Mouse (Mus musculus) forebrain, embryonic 16.5 days (tissue): ENCODE measurements around the gene Tmem144. TPM values are rescaled to one million over a fixed set of nuclear protein-coding genes. Genes with fewer than 3 reads are reported as not detected.

Experiments used
- ATAC-seq: fragments of 200-750 bp; cut with Nextera tagmentation; 2 replicates; pipeline ENCODE4 v1.8.0; 2017; ENCODE audit warnings: mild to moderate bottlenecking, moderate library complexity
- H3K27ac ChIP-seq: fragments of 300-500 bp; sonication (generic); 2 replicates; pipeline ENCODE4 v1.5.1; 2014; ENCODE audit warnings: low read length, control low read depth
- H3K27me3 ChIP-seq: fragments of 300-500 bp; sonication (generic); replicated peaks from 2 replicates; pipeline ENCODE4 v1.6.1; 2014; ENCODE audit warnings: low read length; ENCODE audit not compliant: control insufficient read depth, insufficient read depth
- H3K36me3 ChIP-seq: fragments of 300-500 bp; sonication (generic); 2 replicates; pipeline ENCODE4 v1.6.1; 2014; ENCODE audit not compliant: control insufficient read depth, insufficient read depth
- H3K4me1 ChIP-seq: fragments of 300-500 bp; sonication (generic); replicated peaks from 2 replicates; pipeline ENCODE4 v1.6.1; 2014; ENCODE audit warnings: low read length; ENCODE audit not compliant: control insufficient read depth, insufficient read depth
- H3K4me2 ChIP-seq: fragments of 300-500 bp; sonication (generic); 2 replicates; pipeline ENCODE4 v1.6.1; 2014; ENCODE audit warnings: mild to moderate bottlenecking, low read length, control low read depth
- H3K4me3 ChIP-seq: fragments of 300-500 bp; sonication (generic); replicated peaks from 2 replicates; pipeline ENCODE4 v1.5.1; 2014; ENCODE audit warnings: mild to moderate bottlenecking, low read length, control low read depth
- H3K9ac ChIP-seq: fragments of 300-500 bp; sonication (generic); replicated peaks from 2 replicates; pipeline ENCODE4 v1.6.1; 2014; ENCODE audit warnings: low read depth, low read length, control low read depth
- H3K9me3 ChIP-seq: fragments of 300-500 bp; sonication (generic); 2 replicates; pipeline ENCODE4 v1.6.1; 2016; ENCODE audit warnings: low read length; ENCODE audit not compliant: control insufficient read depth
- WGBS: fragments of 180-500 bp; shearing (Covaris S2); extraction: QIAGEN DNeasy Blood & Tissue Kit; methylation state at CpG from one replicate; pipeline ENCODE4 v1.1.7; 2014; 5-methylcytosine and 5-hydroxymethylcytosine counted together
- polyA plus RNA-seq: library from polyadenylated mRNA; unstranded; fragments of >200 nt; fragmentation: Nextera tagmentation; extraction: Ambion mirVana; gene quantifications from 2 replicates; pipeline ENCODE4 v1.2.1, GENCODE M21; 2015

The Tmem144 gene
- polyA plus RNA-seq, 1 experiment from 2014 or later = 1.9 TPM

- no peak overlapping the region for H3K9ac ChIP-seq
- no peak overlapping the region for H3K4me3 ChIP-seq
- WGBS = 90% methylated on average over 5 of the region's 5 CpGs
- no peak overlapping the region for H3K27ac ChIP-seq
- peaks cover 5% of the 10 kb centered on the region; the same call in 1 of the 2 replicates for H3K4me1 ChIP-seq
- H3K36me3 ChIP-seq = no peaks in the 10 kb centered on the region
- H3K4me2 ChIP-seq = no peak overlapping the region
- no peak for ATAC-seq
- no peaks in the 10 kb centered on the region for H3K27me3 ChIP-seq
- H3K9me3 ChIP-seq = no peaks in the 10 kb centered on the region
Observed at GRCm38 (mm10) chr3:79846633-79847032, 5.9 kb downstream of the Tmem144 start.

DNA sequence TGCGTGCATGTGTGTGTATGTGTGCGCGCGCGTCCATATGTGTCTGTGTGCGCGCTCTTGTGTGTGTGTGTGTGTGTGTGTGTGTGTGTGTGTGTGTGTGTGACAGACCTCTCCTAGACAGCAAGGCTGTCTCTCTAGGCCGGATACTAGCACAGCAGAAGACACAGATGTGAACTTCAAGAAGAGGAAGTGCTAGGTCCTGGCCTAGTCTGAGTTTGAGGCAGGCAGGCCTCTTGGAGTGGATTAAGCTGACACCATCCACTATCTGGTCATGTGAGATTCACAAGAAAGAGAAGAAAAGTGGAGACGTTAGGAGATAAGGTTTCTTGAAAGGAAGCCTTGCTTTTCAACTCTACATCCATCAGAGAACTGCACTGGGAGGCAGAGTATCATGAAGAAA lies 8.6 kb downstream of the Tmem144 start:
- Histone ChIP-seq H3K9ac (no peak overlapping the region), H3K4me1 (peaks cover 6% of the 10 kb centered on the region; the same call in 1 of the 2 replicates), H3K9me3 (no peaks in the 10 kb centered on the region), H3K36me3 (no peaks in the 10 kb centered on the region), H3K27me3 (no peaks in the 10 kb centered on the region), H3K27ac (no peak overlapping the region), H3K4me2 (no peak overlapping the region), H3K4me3 (no peak overlapping the region)
- WGBS = 95% methylated on average over 9 of the region's 9 CpGs
- ATAC-seq = no peak

- no peak overlapping the region for H3K27ac ChIP-seq
- no peaks in the 10 kb centered on the region for H3K36me3 ChIP-seq
- H3K4me3 ChIP-seq = peak overlapping the region; percentile 51
- under 1% methylated on average over 19 of the region's 19 CpGs for WGBS
- peak overlapping the region; percentile 47 for H3K9ac ChIP-seq
- H3K9me3 ChIP-seq = no peaks in the 10 kb centered on the region
- H3K27me3 ChIP-seq = no peaks in the 10 kb centered on the region
- peak; percentile 89 for ATAC-seq
- H3K4me2 ChIP-seq = peak overlapping the region; percentile 70
- peaks cover 6% of the 10 kb centered on the region; the same call in 1 of the 2 replicates for H3K4me1 ChIP-seq
Observed at GRCm38 (mm10) chr3:79842616-79843016, 10.0 kb downstream of the Tmem144 start.

DNA sequence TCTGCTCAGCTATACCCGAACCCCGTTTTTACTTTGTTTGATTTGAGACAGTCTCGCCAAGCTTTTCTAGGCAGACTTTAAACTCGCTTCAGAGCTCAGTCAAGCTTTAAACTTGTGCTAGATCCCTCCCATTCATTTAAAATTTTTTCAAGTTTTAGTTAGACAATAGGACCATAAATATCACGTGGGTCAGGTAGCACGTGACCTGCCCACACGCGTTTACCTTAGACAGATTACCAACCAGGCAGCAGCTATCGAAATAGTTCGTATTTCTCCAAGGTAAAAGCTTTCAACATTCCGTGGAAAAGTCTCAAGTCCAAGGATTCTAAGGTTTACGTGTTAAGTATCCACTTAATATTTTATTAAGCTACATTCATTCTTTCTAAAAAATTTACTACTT lies 10.4 kb downstream of the Tmem144 start:
- WGBS = 8% methylated on average over 12 of the region's 12 CpGs
- peak overlapping the region; percentile 47; the same call in 1 of the 2 replicates for H3K9ac ChIP-seq

GRCm38 (mm10) chr3:79841475-79841874 lies 11.1 kb downstream of the Tmem144 start:
- no peaks in the 10 kb centered on the region for H3K36me3 ChIP-seq
- peak; percentile 26 for ATAC-seq
- no peaks in the 10 kb centered on the region for H3K9me3 ChIP-seq
- peaks cover 6% of the 10 kb centered on the region; the same call in 1 of the 2 replicates for H3K4me1 ChIP-seq
- no peak overlapping the region for H3K9ac ChIP-seq
- H3K4me3 ChIP-seq = peak overlapping the region; percentile 51
- no peaks in the 10 kb centered on the region for H3K27me3 ChIP-seq
- peak overlapping the region; percentile 70 for H3K4me2 ChIP-seq
- no peak overlapping the region for H3K27ac ChIP-seq
- WGBS = 17% methylated on average over 6 of the region's 6 CpGs

More for the DNA sequence above, 10.4 kb downstream of the Tmem144 start:
- Histone ChIP-seq H3K4me2 (peak overlapping the region; percentile 70), H3K36me3 (no peaks in the 10 kb centered on the region), H3K4me3 (peak overlapping the region; percentile 51), H3K27ac (no peak overlapping the region), H3K27me3 (no peaks in the 10 kb centered on the region), H3K4me1 (peaks cover 6% of the 10 kb centered on the region; the same call in 1 of the 2 replicates), H3K9me3 (no peaks in the 10 kb centered on the region)
- ATAC-seq = peak; percentile 41

GRCm38 (mm10) chr3:79838751-79839150 lies 13.8 kb downstream of the Tmem144 start:
- Histone ChIP-seq H3K27ac (no peak overlapping the region), H3K27me3 (no peaks in the 10 kb centered on the region), H3K9ac (no peak overlapping the region), H3K4me3 (no peak overlapping the region), H3K4me1 (peaks cover 6% of the 10 kb centered on the region; the same call in 1 of the 2 replicates), H3K36me3 (no peaks in the 10 kb centered on the region), H3K9me3 (no peaks in the 10 kb centered on the region), H3K4me2 (no peak overlapping the region)
- ATAC-seq = no peak
- WGBS = 53% methylated on average over 6 of the region's 6 CpGs

DNA sequence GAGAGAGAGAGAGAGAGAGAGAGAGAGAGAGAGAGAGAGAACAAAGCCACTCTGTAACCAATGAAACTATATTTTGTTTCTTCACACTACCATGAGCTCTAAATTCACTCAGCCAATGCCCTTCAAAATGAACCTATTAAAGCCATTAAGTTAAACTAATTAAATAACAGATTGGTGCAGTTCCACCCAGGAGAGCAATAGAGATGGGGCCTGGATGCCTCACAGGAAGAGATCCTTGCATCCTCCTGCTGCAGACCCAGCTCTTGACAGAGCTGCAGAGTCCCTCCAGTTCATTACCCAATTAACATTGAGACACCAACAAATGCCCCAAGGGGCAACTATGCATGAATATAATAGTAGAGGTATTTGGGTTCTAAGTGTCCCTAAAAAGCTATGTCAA lies 23.3 kb downstream of the Tmem144 start:
- ATAC-seq = no peak
- Histone ChIP-seq H3K36me3 (no peaks in the 10 kb centered on the region), H3K9me3 (no peaks in the 10 kb centered on the region), H3K4me3 (no peak overlapping the region), H3K27me3 (no peaks in the 10 kb centered on the region), H3K4me2 (no peak overlapping the region), H3K27ac (no peak overlapping the region), H3K4me1 (no peaks in the 10 kb centered on the region), H3K9ac (no peak overlapping the region)

GRCm38 (mm10) chr3:79825067-79825780 lies 27.3 kb downstream of the Tmem144 start:
- no peak overlapping the region for H3K9ac ChIP-seq
- ATAC-seq = no peak
- no peaks in the 10 kb centered on the region for H3K9me3 ChIP-seq
- no peaks in the 10 kb centered on the region for H3K36me3 ChIP-seq
- no peaks in the 10 kb centered on the region for H3K4me1 ChIP-seq
- 91% methylated on average over 14 of the region's 14 CpGs for WGBS
- H3K27me3 ChIP-seq = no peaks in the 10 kb centered on the region
- H3K4me3 ChIP-seq = no peak overlapping the region
- H3K27ac ChIP-seq = no peak overlapping the region
- H3K4me2 ChIP-seq = no peak overlapping the region

DNA sequence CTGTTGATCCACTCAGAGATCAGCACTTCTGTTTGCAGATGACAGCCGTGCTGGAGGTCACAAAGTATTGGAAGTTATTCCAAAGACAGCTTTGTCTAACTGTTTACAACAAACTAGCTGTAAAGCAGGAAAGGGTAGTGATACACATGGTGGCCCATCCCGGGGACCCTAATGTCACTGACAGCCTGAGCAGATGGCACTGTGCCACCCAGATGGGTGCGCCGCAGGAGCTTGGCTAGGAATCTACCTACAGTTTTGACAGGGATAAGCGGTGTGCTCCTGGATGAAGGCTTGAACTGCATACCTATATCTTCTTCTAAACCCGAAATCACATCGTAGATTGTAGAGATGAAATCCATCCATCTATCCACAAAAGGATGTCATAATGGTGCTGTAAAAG lies 29.4 kb downstream of the Tmem144 start:
- no peak overlapping the region for H3K9ac ChIP-seq
- no peak overlapping the region for H3K4me3 ChIP-seq
- WGBS = 92% methylated on average over 7 of the region's 7 CpGs
- ATAC-seq = no peak
- no peaks in the 10 kb centered on the region for H3K9me3 ChIP-seq
- H3K4me2 ChIP-seq = no peak overlapping the region
- no peak overlapping the region for H3K27ac ChIP-seq
- H3K36me3 ChIP-seq = no peaks in the 10 kb centered on the region
- peaks cover 1% of the 10 kb centered on the region; the same call in 1 of the 2 replicates for H3K4me1 ChIP-seq
- no peaks in the 10 kb centered on the region for H3K27me3 ChIP-seq
